Comparison of ENCODE assay signal across 8 mouse cellular contexts in the genomic region with DNA sequence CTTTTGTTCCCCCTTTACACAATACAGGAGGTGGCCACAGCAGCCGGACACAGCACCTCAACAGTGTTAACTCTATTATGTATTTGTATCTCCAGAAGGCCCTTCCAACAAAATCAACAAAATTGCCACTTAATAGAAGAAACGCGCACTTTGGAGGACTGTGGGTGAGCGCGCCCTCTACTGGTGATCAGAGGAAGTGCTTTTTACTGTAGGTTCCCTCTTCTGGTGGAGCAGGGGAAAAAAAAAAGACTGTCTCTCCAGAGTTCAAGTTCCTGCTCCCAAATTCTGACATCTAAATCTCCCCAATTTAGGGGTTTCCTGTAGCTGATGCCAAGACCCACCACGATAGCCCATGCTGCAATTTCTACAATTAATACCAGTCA. TPM values are rescaled to one million over a fixed set of nuclear protein-coding genes. Genes with fewer than 3 reads are reported as not detected.
DNase-seq lines count a peak whose midpoint lies in the region; ATAC-seq and TF ChIP-seq lines count a peak whose summit lies in the region.

No protein-coding gene starts in this region.

- H3K4me3 ChIP-seq in forebrain, embryonic 10.5 days, result no peak overlapping the region
- no peak overlapping the region for H3K4me3 ChIP-seq in forebrain, embryonic 15.5 days
- H3K4me3 ChIP-seq in bone marrow macrophage, adult 2 months (ENCODE audit: insufficient read depth, low read length), result no peak overlapping the region
- H3K4me3 ChIP-seq in midbrain, postnatal 0 days (ENCODE audit: low read depth, low read length), result no peak overlapping the region

- peak; percentile 77 for DNase-seq in forebrain, embryonic 10.5 days (ENCODE audit: extremely low spot score, low spot score)
- DNase-seq in heart, postnatal 14 days, result peak; percentile 83 to 87
- DNase-seq in left cerebral cortex, postnatal 14 days (ENCODE audit: low spot score in 2 of 2), result peak; percentile 62 to 82
- DNase-seq in midbrain, postnatal 0 days (ENCODE audit: low spot score), result peak; percentile 83
- peak; percentile 58 to 70 for DNase-seq in spleen, postnatal 36 days (ENCODE audit: low spot score in 2 of 2)

- 5% methylated on average over 6 of the region's 6 CpGs for WGBS in forebrain, embryonic 10.5 days
- 3% methylated on average over 6 of the region's 6 CpGs for WGBS in forebrain, embryonic 15.5 days
- 1% methylated on average over 6 of the region's 6 CpGs for WGBS in midbrain, postnatal 0 days

- no peaks in the 10 kb centered on the region for H3K36me3 ChIP-seq in forebrain, embryonic 10.5 days (replicated peaks)
- H3K36me3 ChIP-seq in forebrain, embryonic 15.5 days, result no peaks in the 10 kb centered on the region
- no peaks in the 10 kb centered on the region for H3K36me3 ChIP-seq in midbrain, postnatal 0 days (ENCODE audit: insufficient read depth, low read length)

- peak overlapping the region; percentile 68 for H3K27ac ChIP-seq in forebrain, embryonic 10.5 days
- no peak overlapping the region for H3K27ac ChIP-seq in forebrain, embryonic 15.5 days (replicated peaks)
- no peak overlapping the region for H3K27ac ChIP-seq in bone marrow macrophage, adult 2 months (ENCODE audit: insufficient read depth, low read depth, low read length)
- H3K27ac ChIP-seq in midbrain, postnatal 0 days (ENCODE audit: low read depth, low read length), result no peak overlapping the region

- TF ChIP-seq CTCF in bone marrow macrophage, adult 2 months (IDR thresholded peaks at IDR 0.05; ENCODE audit: low read depth, low read length), result peak; percentile 93
- peak; percentile 99 for TF ChIP-seq CTCF in midbrain, postnatal 0 days (IDR thresholded peaks at IDR 0.05)

- intact Hi-C loops in heart, postnatal 14 days (cut with DNase I), result loop anchor here (1.0 to 5.0 kb wide), 5 partner anchors 175 to 511 kb away; no protein-coding TSS in a partner anchor
- intact Hi-C loops in left cerebral cortex, postnatal 14 days (cut with DNase I), result loop anchor here (2.0 to 10.0 kb wide), 4 partner anchors 314 to 514 kb away; a partner anchor contains a TSS

- no peak overlapping the region for H3K4me2 ChIP-seq in forebrain, embryonic 15.5 days (replicated peaks)
- H3K4me2 ChIP-seq in midbrain, postnatal 0 days (ENCODE audit: low read depth, low read length, poor library complexity, severe bottlenecking), result no peak overlapping the region

- no peaks in the 10 kb centered on the region for H3K9me3 ChIP-seq in forebrain, embryonic 10.5 days
- no peaks in the 10 kb centered on the region for H3K9me3 ChIP-seq in forebrain, embryonic 15.5 days
- no peaks in the 10 kb centered on the region for H3K9me3 ChIP-seq in midbrain, postnatal 0 days (ENCODE audit: low read length)

- H3K9ac ChIP-seq in forebrain, embryonic 15.5 days (replicated peaks), result no peak overlapping the region
- no peak overlapping the region for H3K9ac ChIP-seq in midbrain, postnatal 0 days (replicated peaks; ENCODE audit: low read length, poor library complexity, severe bottlenecking)

- H3K4me1 ChIP-seq in forebrain, embryonic 10.5 days, result peaks cover 30% of the 10 kb centered on the region
- peaks cover 21% of the 10 kb centered on the region; the same call in 1 of the 2 replicates for H3K4me1 ChIP-seq in forebrain, embryonic 15.5 days
- H3K4me1 ChIP-seq in bone marrow macrophage, adult 2 months (ENCODE audit: control insufficient read depth, insufficient read depth, low read length), result no peaks in the 10 kb centered on the region
- H3K4me1 ChIP-seq in midbrain, postnatal 0 days (ENCODE audit: insufficient read depth, low read length), result no peaks in the 10 kb centered on the region

- no peak for TF ChIP-seq POLR2A in bone marrow macrophage, adult 2 months (IDR thresholded peaks at IDR 0.05; ENCODE audit: borderline replicate concordance, low read depth, low read length)

- ATAC-seq in forebrain, embryonic 15.5 days (replicated peaks), result no peak; the same call in 1 of the 2 replicates
- ATAC-seq in erythroblast, adult 5-6 weeks (replicated peaks; ENCODE audit: low FRiP score, poor library complexity, severe bottlenecking), result peak; percentile 88
- no peak for ATAC-seq in midbrain, postnatal 0 days (ENCODE audit: low FRiP score)

- H3K27me3 ChIP-seq in forebrain, embryonic 10.5 days (ENCODE audit: poor library complexity, severe bottlenecking), result no peaks in the 10 kb centered on the region
- H3K27me3 ChIP-seq in forebrain, embryonic 15.5 days, result no peaks in the 10 kb centered on the region
- H3K27me3 ChIP-seq in midbrain, postnatal 0 days (ENCODE audit: insufficient read depth, low read length), result no peaks in the 10 kb centered on the region

RNA-seq across cellular contexts. Expression of a gene that starts 10.2 kb away (rescaled TPM):
- polyA plus RNA-seq in forebrain, embryonic 10.5 days (2016; fragmentation: Nextera tagmentation; extraction: Ambion mirVana), result 19.2 and 20.4 TPM in 2 replicates
- polyA plus RNA-seq in forebrain, embryonic 15.5 days (2015; fragmentation: Nextera tagmentation; extraction: Ambion mirVana), result 25.3 and 27.1 TPM in 2 replicates
- 7.7 and 9.8 TPM in 2 replicates for polyA plus RNA-seq in bone marrow macrophage, adult 2 months (2012; ENCODE audit: insufficient read depth, insufficient read length, missing spikeins)
- total RNA-seq in erythroblast, adult 5-6 weeks (2015; ENCODE audit: low replicate concordance), result 6.5 and 10.2 TPM in 2 replicates
- total RNA-seq in erythroblast, adult 5-6 weeks (2017; ENCODE audit: low replicate concordance), result 8.6 and 13.9 TPM in 2 replicates
- 100 to 1,000 TPM; 196 to 206 TPM for total RNA-seq in heart, postnatal 14 days (2021)
- total RNA-seq in left cerebral cortex, postnatal 14 days (2021), result 100 to 1,000 TPM in 1 of 2 experiments, 10 to 100 TPM in 1; 97.8 to 103 TPM
- 133 and 142 TPM in 2 replicates for total RNA-seq in midbrain, postnatal 0 days (2014; rRNA removed)
- polyA plus RNA-seq in midbrain, postnatal 0 days (2015; fragmentation: Nextera tagmentation; extraction: Ambion mirVana), result 21.6 and 26.9 TPM in 2 replicates
